Mouse (Mus musculus) brain, embryonic 18.5 days (tissue): ENCODE data around the gene Nfyc.

Source experiments
- DNase-seq: peaks from one replicate; pipeline ENCODE4 v3.0.0-alpha.2; 2012; ENCODE audit warnings: low read depth, low spot score

Gene Nfyc

GRCm38 (mm10) chr4:120716765-120717164, 114.6 kb downstream of the Nfyc start:
- DNase-seq, result no peak

GRCm38 (mm10) chr4:120716141-120716571, 115.2 kb downstream of the Nfyc start:
- DNase-seq, result peak; percentile 49

GRCm38 (mm10) chr4:120713856-120714497, 117.4 kb downstream of the Nfyc start:
- DNase-seq, result no peak

DNA sequence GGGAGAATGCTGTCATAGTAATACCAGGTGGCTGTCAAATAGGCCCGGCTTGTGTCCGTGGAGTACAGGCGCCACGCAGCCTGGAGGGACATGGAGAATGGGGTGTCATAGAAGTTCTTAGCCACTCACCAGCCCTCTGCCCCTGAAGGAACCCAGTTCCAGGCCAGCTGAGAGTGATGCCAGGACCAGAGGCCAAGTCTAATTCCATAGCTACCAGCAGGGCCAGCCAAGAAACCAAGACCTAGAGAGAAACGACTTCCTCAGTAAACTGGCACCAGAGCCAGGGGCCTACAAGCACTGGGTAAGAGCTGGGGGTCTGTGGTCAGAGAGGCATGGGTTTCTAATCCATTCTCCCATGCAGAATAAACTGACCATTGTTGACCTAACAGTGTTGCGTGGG, 118.4 kb downstream of the Nfyc start:
- no peak for DNase-seq

- DNase-seq, result no peak
Measured at GRCm38 (mm10) chr4:120712236-120712635, 119.1 kb downstream of the Nfyc start.
